Mouse (Mus musculus) monocyte, adult 2 months (primary cell): ENCODE data around the gene Eps8l3.

ENCODE experiments used
- DNase-seq, 2 experiments: peaks; one replicate each; pipeline ENCODE4 v3.0.0; 2022; ENCODE audit warnings: low spot score in 2 of 2, low read depth in 1 of 2

Gene Eps8l3

GRCm38 (mm10) chr3:107877005-107877404 is at the start of gene Eps8l3:
Gene Eps8l3, plus strand, starts transcription at chr3:107877229.
- DNase-seq = no peak

GRCm38 (mm10) chr3:107827873-107828405 is 49.1 kb upstream of the Eps8l3 start:
- no peak for DNase-seq

GRCm38 (mm10) chr3:107828518-107828917 is 48.5 kb upstream of the Eps8l3 start:
- DNase-seq = no peak

DNA sequence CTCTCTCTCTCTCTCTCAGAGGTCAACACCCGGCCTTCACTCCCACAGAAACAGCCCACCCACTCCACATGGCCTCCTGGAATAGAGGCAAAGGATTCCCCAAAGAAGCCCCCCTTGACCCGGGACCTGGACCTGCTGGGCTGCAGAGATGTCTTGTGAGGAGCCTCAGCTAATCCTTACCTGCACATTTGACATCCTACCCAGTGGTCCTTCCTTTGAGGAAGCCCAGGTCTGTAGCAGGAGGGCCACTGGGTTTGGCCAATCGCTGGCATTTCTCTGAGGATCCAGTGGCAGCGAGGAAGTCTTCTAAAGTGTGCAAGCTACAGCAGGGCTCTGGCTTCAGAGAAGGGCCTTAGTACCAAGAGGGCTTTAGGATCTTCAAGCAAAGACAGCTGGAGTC is 48.0 kb upstream of the Eps8l3 start:
- DNase-seq = no peak

- DNase-seq = no peak
Observed at GRCm38 (mm10) chr3:107829625-107830024, 47.4 kb upstream of the Eps8l3 start.

GRCm38 (mm10) chr3:107831875-107832554 is 45.0 kb upstream of the Eps8l3 start:
- no peak for DNase-seq

GRCm38 (mm10) chr3:107832645-107833044 is 44.4 kb upstream of the Eps8l3 start:
- no peak for DNase-seq

GRCm38 (mm10) chr3:107833370-107833769 is 43.7 kb upstream of the Eps8l3 start:
- no peak for DNase-seq

- DNase-seq = no peak
Observed at GRCm38 (mm10) chr3:107833872-107834341, 43.1 kb upstream of the Eps8l3 start.

DNA sequence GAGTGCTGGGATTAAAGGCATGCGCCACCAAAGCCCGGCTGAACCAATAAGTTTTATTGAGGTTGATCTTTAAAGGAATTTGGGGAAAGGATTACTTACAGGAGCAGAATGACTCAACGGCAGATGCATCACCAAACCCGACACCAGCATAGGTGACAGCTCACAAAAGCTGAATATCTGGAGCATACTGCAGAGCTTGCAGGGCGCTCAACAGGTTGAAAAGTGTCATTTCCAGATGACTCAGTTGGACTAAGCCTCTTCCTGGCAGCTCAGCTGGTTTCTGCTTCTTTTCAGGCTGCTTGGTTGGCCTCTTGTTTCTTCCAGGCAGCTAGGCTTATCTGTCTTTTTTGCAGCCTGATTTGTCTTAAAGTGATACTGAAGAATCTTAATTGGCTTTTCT is 41.7 kb upstream of the Eps8l3 start:
- no peak for DNase-seq

DNA sequence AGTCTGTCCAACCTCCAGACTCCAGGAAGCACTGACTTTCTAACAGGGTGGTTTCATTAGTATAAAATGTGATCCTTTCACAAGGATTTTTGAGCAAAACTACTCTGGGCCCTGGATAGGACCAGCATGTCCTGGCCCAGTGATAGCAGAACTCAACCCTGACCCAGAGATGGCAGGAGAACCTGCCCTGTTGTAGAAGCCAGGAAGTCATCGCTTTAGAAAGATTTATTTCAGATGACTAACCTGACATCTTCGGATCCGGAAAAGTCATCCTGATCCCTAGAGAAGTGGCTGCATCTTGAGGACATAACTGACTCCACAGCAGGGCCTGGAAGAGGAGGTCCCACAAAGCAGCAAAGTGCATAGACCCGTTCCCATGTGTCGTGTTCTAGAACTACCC is 37.2 kb upstream of the Eps8l3 start:
- DNase-seq = no peak

DNA sequence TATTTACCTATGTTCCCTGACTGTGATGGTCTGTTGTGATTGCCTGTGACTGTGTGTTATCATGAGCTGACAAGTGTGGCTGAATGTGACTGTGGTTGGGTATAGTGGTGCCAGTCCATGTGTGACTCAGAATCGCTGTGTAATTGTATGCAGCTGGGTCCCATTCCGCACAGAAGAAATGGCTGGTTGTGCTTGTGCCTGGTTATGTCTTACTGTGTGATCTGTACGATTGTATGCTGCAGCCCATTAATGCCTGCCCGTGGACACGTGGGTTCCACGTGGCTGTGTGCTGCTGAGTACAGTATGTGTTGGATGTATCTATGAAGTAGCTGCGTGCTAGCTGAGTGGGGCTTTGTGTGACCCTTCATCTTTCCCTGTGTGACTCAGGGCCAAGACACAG is 36.2 kb upstream of the Eps8l3 start:
- no peak for DNase-seq

- no peak for DNase-seq
Observed at GRCm38 (mm10) chr3:107841370-107841769, 35.7 kb upstream of the Eps8l3 start.

DNA sequence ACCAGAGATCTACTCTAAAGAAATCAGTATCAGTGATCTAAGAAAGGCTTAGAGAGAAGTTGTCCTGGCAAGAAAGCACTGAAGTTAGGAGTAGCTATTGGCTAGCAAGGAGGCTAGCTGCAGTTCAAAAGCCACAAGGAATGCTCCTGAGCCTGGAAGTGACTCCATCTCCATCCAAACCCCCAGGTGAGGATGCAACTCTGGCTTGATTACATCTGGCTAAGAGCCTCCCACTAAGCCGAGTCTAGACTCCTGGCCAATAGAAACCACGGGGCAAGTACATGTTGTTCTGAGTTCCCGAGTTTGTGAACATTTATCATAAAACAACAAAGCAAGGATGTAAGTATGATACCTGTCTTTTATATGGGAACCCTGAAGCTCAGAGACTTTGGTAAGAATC is 33.6 kb upstream of the Eps8l3 start:
- DNase-seq = no peak

DNA sequence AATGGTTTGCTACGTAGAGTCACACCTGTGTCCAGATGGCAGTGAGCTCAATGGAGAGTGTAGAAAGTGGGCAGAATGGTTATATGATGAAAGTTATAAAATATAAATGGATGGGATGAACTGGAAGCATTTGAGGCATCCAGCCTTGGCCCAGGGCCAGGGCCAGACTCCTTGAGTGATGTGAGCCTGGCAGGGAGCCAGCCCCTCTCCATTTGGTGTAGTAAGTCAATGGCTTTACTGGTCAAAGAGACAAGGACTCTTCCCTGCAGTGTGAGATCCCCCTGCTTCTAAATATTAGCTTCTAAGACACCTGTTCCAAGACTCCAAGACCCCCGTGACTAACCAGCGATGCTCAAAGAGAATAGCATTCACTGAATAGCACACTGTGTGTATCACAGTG is 33.0 kb upstream of the Eps8l3 start:
- DNase-seq = no peak

DNA sequence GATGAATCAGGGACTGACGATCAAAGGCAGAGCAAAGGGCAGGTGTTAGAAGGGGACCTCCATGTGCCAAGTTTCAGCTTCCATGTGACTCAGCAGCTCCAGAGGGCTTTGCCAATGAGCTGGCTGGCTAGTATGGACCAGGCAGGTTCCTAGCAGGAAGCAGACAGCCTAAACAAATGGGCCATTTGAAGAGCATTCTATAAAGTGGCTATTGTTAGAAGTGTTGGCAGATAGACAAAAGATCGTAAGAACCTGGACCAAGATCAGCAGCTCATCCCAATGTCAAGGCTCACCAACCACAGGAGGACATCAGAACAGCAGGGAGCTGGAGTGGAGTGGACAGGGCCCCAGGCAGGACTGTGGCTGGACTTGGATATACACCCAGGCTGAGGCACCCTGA is 32.5 kb upstream of the Eps8l3 start:
- DNase-seq = no peak

DNA sequence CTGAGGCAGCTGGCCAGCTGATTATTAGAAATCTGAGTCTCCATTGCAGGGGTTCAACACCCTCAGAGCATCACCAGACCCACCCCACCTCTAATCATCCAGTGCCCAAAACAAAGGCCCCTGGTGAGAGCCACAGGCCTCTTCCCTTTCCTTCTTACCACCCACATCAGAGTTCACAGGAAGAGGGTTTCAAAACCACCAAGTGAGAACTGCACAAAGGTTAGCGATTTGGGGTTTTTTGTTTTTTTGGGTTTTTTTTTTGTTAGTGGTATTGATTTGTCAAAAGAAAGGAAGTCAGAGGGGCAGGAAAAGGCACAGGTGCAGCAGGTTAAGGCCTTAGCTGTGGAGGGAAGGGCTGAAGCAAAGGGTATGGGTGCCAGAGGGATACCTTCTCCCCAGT is 30.9 kb upstream of the Eps8l3 start:
- no peak for DNase-seq

DNA sequence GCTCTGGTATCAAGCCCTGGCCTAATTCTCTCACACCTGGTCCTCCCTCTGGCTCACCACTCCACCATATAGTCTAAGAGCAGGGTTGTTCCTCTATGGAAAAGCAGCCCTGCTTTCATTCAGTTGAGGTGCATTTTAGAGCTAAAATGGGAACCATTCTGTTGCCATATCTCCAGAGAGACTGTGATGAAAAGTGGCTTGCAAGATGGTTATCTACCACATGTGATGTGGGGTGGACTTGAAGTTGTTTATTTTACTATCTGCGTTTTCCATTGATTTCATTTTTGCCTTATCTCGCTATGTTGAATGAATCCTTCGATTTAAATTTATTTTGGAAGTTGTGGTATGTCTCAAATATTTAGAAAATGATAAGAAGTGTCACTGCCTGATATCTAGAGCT is 30.2 kb upstream of the Eps8l3 start:
- DNase-seq = no peak

DNA sequence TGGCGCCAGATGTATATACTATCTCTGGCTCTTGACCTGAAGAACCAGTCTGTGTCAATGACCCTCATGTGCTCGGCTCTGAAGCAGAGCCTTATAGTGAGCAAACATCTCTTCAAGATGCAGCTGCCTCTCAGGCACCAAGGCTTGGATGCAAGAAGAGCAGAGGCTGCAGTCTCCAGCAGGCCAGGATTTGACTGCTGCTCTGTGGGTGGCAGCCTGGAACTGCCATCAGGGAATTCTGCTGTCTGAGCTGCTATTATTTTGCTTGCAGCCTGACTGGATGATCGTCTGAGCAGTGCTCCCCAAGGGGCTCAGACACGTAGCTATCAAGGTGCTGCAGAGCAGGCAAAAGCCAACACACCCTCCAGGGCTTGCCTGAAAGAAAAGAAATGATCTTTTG is 28.9 kb upstream of the Eps8l3 start:
- DNase-seq = no peak

GRCm38 (mm10) chr3:107849000-107849692 is 27.9 kb upstream of the Eps8l3 start:
- DNase-seq = no peak

GRCm38 (mm10) chr3:107849693-107850031 is 27.4 kb upstream of the Eps8l3 start:
- no peak for DNase-seq

DNA sequence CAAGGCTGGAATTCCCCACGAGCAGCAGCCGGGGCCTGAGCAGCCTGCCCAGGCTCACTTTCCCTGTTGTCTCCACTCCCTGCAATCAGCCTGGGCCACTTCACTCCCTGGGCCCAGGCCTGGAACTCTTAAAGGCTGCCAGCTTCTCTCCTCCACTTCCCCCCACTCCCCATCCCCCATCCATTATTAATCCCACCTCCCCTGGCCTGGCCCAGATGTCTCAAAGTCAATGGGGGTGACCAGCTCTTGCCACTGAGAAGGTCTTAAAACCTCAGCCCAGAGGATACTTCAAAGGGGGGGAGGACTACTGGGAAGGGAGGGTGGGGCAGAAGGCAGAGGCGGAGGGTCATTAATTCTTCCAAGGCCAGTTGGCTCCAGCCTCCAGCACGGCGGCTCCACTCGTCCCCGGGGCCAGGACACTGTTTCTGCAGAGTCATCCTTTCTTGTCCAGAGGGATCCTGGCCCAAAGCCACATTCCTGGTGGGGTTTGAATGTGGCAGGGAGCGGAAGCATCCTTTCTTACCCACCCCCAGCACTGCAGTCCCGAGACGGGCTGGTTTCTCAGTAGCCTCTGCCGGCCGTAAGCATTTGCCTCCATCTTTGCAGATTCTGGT is 26.5 kb upstream of the Eps8l3 start:
- no peak for DNase-seq
